8 mouse cellular contexts compared by ENCODE assay signal in genomic region chrX:136269743-136270392, GRCm38 (mm10). TPM values are rescaled to one million over a fixed set of nuclear protein-coding genes. Genes with fewer than 3 reads are reported as not detected.
DNase-seq lines count a peak whose midpoint lies in the region; ATAC-seq and TF ChIP-seq lines count a peak whose summit lies in the region.
"Not testable (repeated sequence)": the region's sequence is repeated elsewhere in the genome, so short reads cannot be mapped to it uniquely, and the experiment has no call there.

Bex3 (plus strand) TSS chrX:136270253.

- H3K9ac ChIP-seq in CH12.LX (ENCODE audit: insufficient read depth, low read depth), result peak within 1 kb of the TSS; percentile 66
- H3K9ac ChIP-seq in forebrain, embryonic 16.5 days (replicated peaks; ENCODE audit: low read depth, low read length), result peak within 1 kb of the TSS; percentile 56
- H3K9ac ChIP-seq in liver, embryonic 13.5 days, result peak within 1 kb of the TSS; percentile 65
- 0 out of 2 replicates have a peak within 1 kb of the TSS, but pooled peaks have one; percentile 28 for H3K9ac ChIP-seq in stomach, embryonic 14.5 days (replicated peaks; ENCODE audit: low read depth, low read length)

- H3K4me2 ChIP-seq in CH12.LX (ENCODE audit: insufficient read depth, low read depth, poor library complexity, severe bottlenecking), result peak within 1 kb of the TSS; percentile 60; the same call in 1 of the 2 replicates
- H3K4me2 ChIP-seq in forebrain, embryonic 16.5 days (ENCODE audit: low read length), result peak within 1 kb of the TSS; percentile 45
- peak within 1 kb of the TSS; percentile 56 for H3K4me2 ChIP-seq in liver, embryonic 13.5 days
- H3K4me2 ChIP-seq in stomach, embryonic 14.5 days (replicated peaks; ENCODE audit: low read depth, low read length), result peak within 1 kb of the TSS; percentile 35

- dilution Hi-C loops in CH12.LX (cut with MboI; ENCODE audit: extremely low pct_ligation_motif_present, extremely low pct_unique_long_range_greater_than_20kb, low sequenced_read_pairs), result not testable (repeated sequence)

- H3K27ac ChIP-seq in CH12.LX (ENCODE audit: insufficient read depth, low read depth); liver, embryonic 13.5 days; stomach, embryonic 14.5 days (ENCODE audit: low read length): not testable (repeated sequence)
- peak within 1 kb of the TSS; percentile 37 for H3K27ac ChIP-seq in forebrain, embryonic 16.5 days (ENCODE audit: low read length)

- not testable (repeated sequence) for DNase-seq in CH12.LX (ENCODE audit: extremely low read depth)
- peak; percentile 71 to 78 for DNase-seq in cerebellum, adult 18-20 months
- DNase-seq in heart, postnatal 4 days, result peak; percentile 63
- peak; percentile 61 to 80 for DNase-seq in kidney, postnatal 4 days
- peak; percentile 52 for DNase-seq in liver, embryonic 13.5 days

- H3K4me1 ChIP-seq in CH12.LX (ENCODE audit: control insufficient read depth in 1 of 2, insufficient read depth in 2 of 2); forebrain, embryonic 16.5 days (replicated peaks; ENCODE audit: control insufficient read depth, insufficient read depth, low read length); liver, embryonic 13.5 days (replicated peaks); stomach, embryonic 14.5 days (ENCODE audit: control insufficient read depth, insufficient read depth, low read length): not testable (repeated sequence)

- peak within 1 kb of the TSS; percentile 20 to 65 (median 38) for H3K4me3 ChIP-seq in CH12.LX (replicated peaks in 1 of 3; ENCODE audit: low read depth in 2 of 3, low read length in 2 of 3, poor library complexity in 1 of 3)
- peak within 1 kb of the TSS; percentile 45 for H3K4me3 ChIP-seq in forebrain, embryonic 16.5 days (replicated peaks; ENCODE audit: low read length)
- H3K4me3 ChIP-seq in liver, embryonic 13.5 days (replicated peaks), result peak within 1 kb of the TSS; percentile 56
- H3K4me3 ChIP-seq in stomach, embryonic 14.5 days (ENCODE audit: low read depth, low read length), result peak within 1 kb of the TSS; percentile 35

- H3K27me3 ChIP-seq in CH12.LX (replicated peaks); forebrain, embryonic 16.5 days (replicated peaks; ENCODE audit: control insufficient read depth, insufficient read depth, low read length); liver, embryonic 13.5 days; stomach, embryonic 14.5 days (ENCODE audit: control insufficient read depth, insufficient read depth, low read length): not testable (repeated sequence)

- H3K79me2 ChIP-seq in CH12.LX (replicated peaks; ENCODE audit: control insufficient read depth, extremely low read depth, insufficient read depth, poor library complexity, severe bottlenecking), result not testable (repeated sequence)

- H3K9me3 ChIP-seq in CH12.LX (replicated peaks; ENCODE audit: low read length); forebrain, embryonic 16.5 days (ENCODE audit: control insufficient read depth, low read length); liver, embryonic 13.5 days (replicated peaks); stomach, embryonic 14.5 days (ENCODE audit: control insufficient read depth, low read depth, low read length): not testable (repeated sequence)

- not testable (repeated sequence) for TF ChIP-seq POLR2A in CH12.LX (IDR thresholded peaks at IDR 0.05; ENCODE audit: low read depth, low read length)

- 76% methylated on average over 4 of the region's 30 CpGs for whole genome bisulfite sequencing in forebrain, embryonic 16.5 days
- 62% methylated on average over 5 of the region's 30 CpGs for WGBS in liver, embryonic 13.5 days (ENCODE audit: insufficient replicate concordance)
- WGBS in stomach, embryonic 14.5 days, result 63% methylated on average over 4 of the region's 30 CpGs

- TF ChIP-seq CTCF in CH12.LX (conservative IDR thresholded peaks at IDR 0.05 in 1 of 2, IDR thresholded peaks at IDR 0.05 in 1 of 2; ENCODE audit: low read depth in 2 of 2, low read length in 2 of 2), result not testable (repeated sequence)

- peak; percentile 95 for ATAC-seq in forebrain, embryonic 16.5 days
- ATAC-seq in liver, embryonic 13.5 days (ENCODE audit: low read depth), result peak; percentile 97
- ATAC-seq in monocyte, adult 5-6 weeks (replicated peaks; ENCODE audit: insufficient number of reproducible peaks, low FRiP score, low TSS enrichment, poor library complexity, severe bottlenecking), result peak; percentile 47; the same call in 1 of the 2 replicates
- peak; percentile 94 for ATAC-seq in stomach, embryonic 14.5 days (ENCODE audit: insufficient number of reproducible peaks, insufficient read depth, low FRiP score, low read depth)

- peaks cover 0 to 10% of the 10 kb centered on the region in 2 experiments for H3K36me3 ChIP-seq in CH12.LX (replicated peaks in 1 of 2; ENCODE audit: control insufficient read depth in 1 of 2, insufficient read depth in 1 of 2, low read length in 1 of 2)
- not testable (repeated sequence) for H3K36me3 ChIP-seq in forebrain, embryonic 16.5 days (ENCODE audit: control insufficient read depth, insufficient read depth); liver, embryonic 13.5 days; stomach, embryonic 14.5 days (ENCODE audit: control insufficient read depth, insufficient read depth, low read length)

- TF ChIP-seq RAD21 in CH12.LX (IDR thresholded peaks at IDR 0.05; ENCODE audit: low read depth, low read length), result not testable (repeated sequence)

- in situ Hi-C loops in CH12.LX (cut with MboI; ENCODE audit: low pct_ligation_motif_present, low pct_unique_long_range_greater_than_20kb, low sequenced_read_pairs), result not testable (repeated sequence)

- not testable (repeated sequence) for TF ChIP-seq EP300 in CH12.LX (IDR thresholded peaks at IDR 0.05; ENCODE audit: low read length)

RNA-seq across cellular contexts. Expression of gene Bex3, which starts in this region (rescaled TPM):
- total RNA-seq in CH12.LX (2012; rRNA removed) (118 and 124 TPM in 2 replicates), CH12.LX (2014; rRNA removed) (87.0 and 87.4 TPM in 2 replicates)
- 228 and 235 TPM in 2 replicates for polyA plus RNA-seq in CH12.LX (2012; ENCODE audit: insufficient read length, low read depth)
- polyA plus RNA-seq in forebrain, embryonic 16.5 days (2015; fragmentation: Nextera tagmentation; extraction: Ambion mirVana), result 522 and 568 TPM in 2 replicates
- total RNA-seq in heart, postnatal 4 days (2021), result 100 to 1,000 TPM; 191 to 204 TPM
- polyA plus RNA-seq in liver, embryonic 13.5 days (2015; fragmentation: Nextera tagmentation; extraction: Ambion mirVana), result 238 and 269 TPM in 2 replicates
- 18.0 to 32.2 TPM (median 21.1 TPM) in 3 replicates for total RNA-seq in monocyte, adult 5-6 weeks (2017)
- 466 and 489 TPM in 2 replicates for polyA plus RNA-seq in stomach, embryonic 14.5 days (2014; fragmentation: Nextera tagmentation; extraction: Ambion mirVana)

Comparison
In these comparisons a context has a peak if more than half of its experiments do, and no peak if none do; other contexts are left out.
1. ATAC-seq: peak in every context shown above with its lines; median percentile 97 in liver, embryonic 13.5 days; 95 in forebrain, embryonic 16.5 days; 94 in stomach, embryonic 14.5 days; 47 in monocyte, adult 5-6 weeks.